Mouse (Mus musculus) midbrain, embryonic 16.5 days (tissue): Measurements from ENCODE around the gene Smn1. TPM values are rescaled to one million over a fixed set of nuclear protein-coding genes. Genes with fewer than 3 reads are reported as not detected.
"Not testable (repeated sequence)": the region's sequence is repeated elsewhere in the genome, so short reads cannot be mapped to it uniquely, and the experiment has no call there.

ENCODE experiments used
- ATAC-seq: fragments of 200-750 bp; cut with Nextera tagmentation; 2 replicates; pipeline ENCODE4 v1.8.0; 2017; ENCODE audit warnings: moderate TSS enrichment
- H3K27ac ChIP-seq: fragments of 300-500 bp; sonication (generic); 2 replicates; pipeline ENCODE4 v1.5.1; 2014; ENCODE audit warnings: mild to moderate bottlenecking, low read length, mixed read lengths
- H3K27me3 ChIP-seq: fragments of 300-500 bp; sonication (generic); 2 replicates; pipeline ENCODE4 v1.6.1; 2014; ENCODE audit warnings: low read depth, low read length, mixed read lengths; ENCODE audit not compliant: control insufficient read depth, insufficient read depth
- H3K36me3 ChIP-seq: fragments of 300-500 bp; sonication (generic); 2 replicates; pipeline ENCODE4 v1.6.1; 2014; ENCODE audit warnings: mild to moderate bottlenecking, low read length, moderate library complexity, mixed read lengths; ENCODE audit not compliant: control insufficient read depth, insufficient read depth
- H3K4me1 ChIP-seq: fragments of 300-500 bp; sonication (generic); 2 replicates; pipeline ENCODE4 v1.6.1; 2014; ENCODE audit warnings: mild to moderate bottlenecking, low read length, mixed read lengths; ENCODE audit not compliant: control insufficient read depth, insufficient read depth
- H3K4me2 ChIP-seq: fragments of 300-500 bp; sonication (generic); 2 replicates; pipeline ENCODE4 v1.6.1; 2014; ENCODE audit warnings: mild to moderate bottlenecking, low read length, mixed read lengths
- H3K4me3 ChIP-seq: fragments of 300-500 bp; sonication (generic); 2 replicates; pipeline ENCODE4 v1.5.1; 2014; ENCODE audit warnings: low read depth, mild to moderate bottlenecking, low read length, moderate library complexity, mixed read lengths
- H3K9ac ChIP-seq: fragments of 300-500 bp; sonication (generic); 2 replicates; pipeline ENCODE4 v1.6.1; 2014; ENCODE audit warnings: low read depth, low read length, mixed read lengths
- H3K9me3 ChIP-seq: fragments of 300-500 bp; sonication (generic); replicated peaks from 2 replicates; pipeline ENCODE4 v1.6.1; 2014; ENCODE audit warnings: mild to moderate bottlenecking, low read length, mixed read lengths; ENCODE audit not compliant: control insufficient read depth, poor library complexity, severe bottlenecking
- WGBS: fragments of 180-500 bp; shearing (Covaris S2); extraction: QIAGEN DNeasy Blood & Tissue Kit; methylation state at CpG from one replicate; pipeline ENCODE4 v1.1.7; 2014; 5-methylcytosine and 5-hydroxymethylcytosine counted together
- polyA plus RNA-seq: library from polyadenylated mRNA; unstranded; fragments of >200 nt; fragmentation: Nextera tagmentation; extraction: Ambion mirVana; gene quantifications from 2 replicates; pipeline ENCODE4 v1.2.1, GENCODE M21; 2015

Smn1 gene
- polyA plus RNA-seq, 1 experiment from 2014 or later: 44.3 TPM

DNA sequence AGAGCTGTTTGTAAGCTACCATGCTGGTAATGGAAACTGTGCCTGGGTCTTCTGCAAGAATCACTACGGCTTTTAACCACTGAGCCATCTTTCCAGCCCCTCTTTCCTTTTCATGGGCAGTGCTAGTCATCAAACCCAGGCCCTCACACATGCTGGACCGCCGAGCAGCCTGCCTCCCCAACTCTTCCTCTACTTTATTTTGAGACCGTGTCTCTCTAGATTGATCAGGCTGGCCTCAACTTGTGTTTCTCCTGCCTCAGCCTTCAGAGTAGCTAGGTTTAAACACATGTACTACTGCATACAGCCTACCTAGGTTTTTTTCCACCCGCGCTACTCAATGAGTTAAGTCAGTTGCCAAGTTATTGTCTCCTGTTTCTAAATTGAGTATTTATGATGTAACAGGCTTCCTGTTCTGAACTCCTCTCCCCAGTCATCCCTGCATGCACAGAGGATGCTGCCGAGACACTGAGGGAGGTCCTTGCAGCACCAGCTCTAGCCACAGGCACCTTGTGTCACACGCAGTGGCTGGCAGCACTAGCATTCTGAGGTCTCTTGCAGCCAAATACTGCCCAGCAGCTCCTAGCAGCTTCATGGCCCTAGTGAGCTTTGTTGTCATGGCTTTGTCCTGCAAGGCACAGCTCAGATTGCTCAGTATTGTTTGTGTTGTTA lies 17.1 kb downstream of the Smn1 start:
- H3K36me3 ChIP-seq: peaks cover 17% of the 10 kb centered on the region
- H3K27me3 ChIP-seq: no peaks in the 10 kb centered on the region
- no peak overlapping the region for H3K4me3 ChIP-seq
- no peak overlapping the region for H3K4me2 ChIP-seq
- H3K9me3 ChIP-seq: no peaks in the 10 kb centered on the region
- no peak overlapping the region for H3K9ac ChIP-seq
- no peak for ATAC-seq
- no peaks in the 10 kb centered on the region for H3K4me1 ChIP-seq
- H3K27ac ChIP-seq: no peak overlapping the region
- WGBS: 90% methylated on average over 8 of the region's 8 CpGs

GRCm38 (mm10) chr13:100152659-100153058 lies 28.0 kb downstream of the Smn1 start:
- no peak overlapping the region for H3K4me2 ChIP-seq
- no peak for ATAC-seq
- H3K9me3 ChIP-seq: no peaks in the 10 kb centered on the region
- no peak overlapping the region for H3K4me3 ChIP-seq
- H3K27ac ChIP-seq: no peak overlapping the region
- 47% methylated on average over 1 of the region's 1 CpGs for WGBS
- H3K9ac ChIP-seq: no peak overlapping the region
- H3K4me1 ChIP-seq: no peaks in the 10 kb centered on the region
- H3K36me3 ChIP-seq: no peaks in the 10 kb centered on the region
- no peaks in the 10 kb centered on the region for H3K27me3 ChIP-seq

GRCm38 (mm10) chr13:100156624-100157023 lies 32.0 kb downstream of the Smn1 start:
- 93% methylated on average over 3 of the region's 3 CpGs for WGBS
- no peak for ATAC-seq
- H3K27ac ChIP-seq: no peak overlapping the region
- H3K9ac ChIP-seq: no peak overlapping the region
- no peaks in the 10 kb centered on the region for H3K36me3 ChIP-seq
- no peaks in the 10 kb centered on the region for H3K27me3 ChIP-seq
- H3K9me3 ChIP-seq: no peaks in the 10 kb centered on the region
- H3K4me1 ChIP-seq: no peaks in the 10 kb centered on the region
- H3K4me2 ChIP-seq: no peak overlapping the region
- H3K4me3 ChIP-seq: no peak overlapping the region

DNA sequence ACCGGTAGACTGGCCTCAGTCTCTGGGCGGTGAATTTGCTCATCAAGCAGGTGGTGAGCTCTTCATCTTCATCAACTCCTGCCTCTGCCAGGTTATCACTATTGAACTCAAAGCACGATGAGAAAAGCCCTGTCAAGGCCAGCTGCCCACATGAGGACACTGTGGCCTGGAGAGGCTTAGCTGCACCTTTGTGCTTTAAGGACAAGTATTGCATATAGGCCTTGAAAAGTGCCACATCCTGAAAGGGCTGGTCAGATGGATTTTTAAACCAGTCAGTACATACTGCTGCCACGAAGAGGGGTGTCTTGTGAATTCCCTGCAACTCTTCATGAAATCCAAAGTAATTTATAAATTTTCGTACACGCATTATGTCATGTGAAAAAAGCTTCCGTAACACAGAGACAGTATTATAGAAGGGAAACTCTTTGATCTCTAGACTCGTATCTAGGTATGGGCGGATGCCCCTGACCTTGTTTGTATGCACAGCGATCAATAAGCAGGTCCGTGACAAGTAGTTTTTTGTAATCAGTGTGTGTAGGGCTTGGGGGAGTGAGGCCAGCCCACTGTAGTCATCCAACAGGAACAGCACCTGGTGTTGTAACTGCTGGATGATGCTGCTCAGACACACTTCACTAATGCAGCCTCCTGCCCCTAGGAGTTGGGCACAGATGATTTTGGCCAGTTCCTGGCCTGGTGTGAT lies 36.7 kb downstream of the Smn1 start:
- 82% methylated on average over 11 of the region's 11 CpGs for WGBS
- not testable (repeated sequence) for H3K27me3 ChIP-seq

GRCm38 (mm10) chr13:100162467-100162866 lies 37.8 kb downstream of the Smn1 start:
- H3K27ac ChIP-seq, H3K4me3 ChIP-seq, H3K36me3 ChIP-seq, H3K4me2 ChIP-seq, H3K9me3 ChIP-seq, H3K9ac ChIP-seq, ATAC-seq, H3K4me1 ChIP-seq, H3K27me3 ChIP-seq: not testable (repeated sequence)

More for the DNA sequence above, 36.7 kb downstream of the Smn1 start:
- ATAC-seq, H3K4me2 ChIP-seq, H3K27ac ChIP-seq, H3K9me3 ChIP-seq, H3K9ac ChIP-seq, H3K36me3 ChIP-seq, H3K4me1 ChIP-seq, H3K4me3 ChIP-seq: not testable (repeated sequence)

DNA sequence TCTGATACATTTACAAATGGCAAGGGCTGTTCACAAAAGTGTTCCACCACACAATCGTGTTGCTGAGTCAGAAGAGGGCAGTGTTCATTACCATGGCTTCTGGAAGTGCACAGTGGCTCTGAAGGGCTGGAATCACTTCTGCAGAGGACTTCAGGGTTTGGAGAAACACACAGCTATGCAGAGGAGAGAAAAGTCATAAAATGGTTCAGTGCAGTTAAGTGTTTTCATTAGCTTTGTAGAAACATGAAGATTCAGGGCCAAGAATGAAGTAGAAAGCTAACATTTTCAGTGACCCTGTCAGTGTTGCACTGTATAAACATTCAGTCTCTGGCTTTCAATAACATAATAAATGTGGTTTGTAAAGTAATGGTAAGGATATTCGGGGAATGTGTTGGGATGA lies 41.7 kb downstream of the Smn1 start:
- H3K4me3 ChIP-seq, ATAC-seq, H3K9me3 ChIP-seq, H3K9ac ChIP-seq, H3K27me3 ChIP-seq, H3K4me2 ChIP-seq, H3K36me3 ChIP-seq, H3K4me1 ChIP-seq, H3K27ac ChIP-seq: not testable (repeated sequence)
- WGBS: 79% methylated on average over 2 of the region's 2 CpGs

DNA sequence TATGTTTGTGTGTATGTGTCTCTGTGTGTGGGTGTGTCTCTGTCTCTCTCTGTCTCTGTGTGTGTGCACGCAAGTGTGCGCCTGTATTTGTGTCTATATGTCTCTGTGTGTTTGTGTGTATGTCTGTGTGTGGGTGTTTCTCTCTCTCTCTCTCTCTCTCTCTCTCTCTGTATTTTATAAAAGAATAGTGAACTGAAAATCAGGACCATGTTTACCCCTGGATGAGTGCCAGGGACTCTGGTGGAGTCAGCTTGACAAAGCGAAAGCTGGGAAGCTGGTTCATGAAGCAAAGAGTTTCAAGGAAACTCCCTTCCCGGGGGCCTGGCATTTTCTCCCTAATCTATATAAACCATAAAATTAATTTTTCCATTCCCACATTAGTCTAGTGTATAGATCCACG lies 49.7 kb downstream of the Smn1 start:
- not testable (repeated sequence) for H3K36me3 ChIP-seq, H3K27me3 ChIP-seq, H3K27ac ChIP-seq, H3K4me3 ChIP-seq, H3K4me2 ChIP-seq, H3K9ac ChIP-seq, ATAC-seq, H3K9me3 ChIP-seq, H3K4me1 ChIP-seq
- 84% methylated on average over 3 of the region's 5 CpGs for WGBS

DNA sequence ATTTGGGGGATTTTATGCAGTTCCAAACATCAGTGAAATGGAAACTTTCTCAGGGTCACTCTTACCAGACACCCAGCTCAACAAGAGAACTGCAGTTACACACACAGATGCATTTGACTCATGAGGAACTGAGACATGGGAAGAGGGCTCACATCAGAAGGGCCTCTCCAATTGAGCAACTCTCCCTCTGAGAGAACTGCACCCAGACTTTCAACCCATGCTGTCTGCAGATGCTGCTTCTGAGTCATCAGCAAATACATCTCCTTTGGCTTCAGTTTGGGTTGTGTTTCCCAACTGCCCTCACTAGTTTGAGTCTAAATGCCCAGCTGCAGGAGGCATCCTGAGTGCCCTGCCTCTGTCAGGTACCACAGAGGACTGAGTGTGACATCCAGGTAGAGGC lies 58.5 kb downstream of the Smn1 start:
- not testable (repeated sequence) for H3K4me2 ChIP-seq, H3K36me3 ChIP-seq, H3K9me3 ChIP-seq, H3K27me3 ChIP-seq, H3K9ac ChIP-seq, H3K27ac ChIP-seq, H3K4me3 ChIP-seq, H3K4me1 ChIP-seq, ATAC-seq
